Mouse (Mus musculus): Measurements from ENCODE around the gene 1600014C23Rik.
A peak's percentile ranks its signal among the peaks of the same experiment; 100 is the strongest.

Gene 1600014C23Rik

DNA sequence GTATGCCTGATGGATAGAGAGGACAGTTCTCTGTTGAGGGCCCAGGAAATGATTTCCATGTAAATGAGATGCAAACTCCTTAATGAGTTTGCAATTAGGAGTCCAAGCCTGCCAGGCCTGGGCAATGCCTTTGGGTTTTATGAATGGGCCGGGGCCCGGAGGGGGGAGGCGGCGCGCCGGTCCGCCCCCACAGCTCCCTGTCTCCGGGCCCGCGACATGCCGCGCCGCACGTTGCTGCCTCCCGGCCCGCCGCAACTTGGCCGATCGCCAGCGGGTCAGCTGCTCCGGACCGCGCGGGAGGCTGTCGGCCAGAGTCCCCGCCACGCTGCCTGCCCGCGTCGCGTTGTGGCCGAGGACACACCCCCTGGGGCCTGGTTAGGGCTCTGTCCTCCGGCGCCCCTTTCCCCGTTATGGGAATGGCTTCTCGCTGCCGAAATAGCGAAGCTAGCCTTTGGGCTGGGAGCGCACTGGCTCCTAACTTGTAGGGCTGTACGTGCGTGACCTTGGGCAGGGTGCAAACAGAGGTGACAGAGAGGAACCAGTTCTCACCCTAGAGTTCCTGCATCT is at the start of gene 1600014C23Rik:
TSS of gene 1600014C23Rik (minus strand) at position 110 of the 567 bp plus-strand sequence.
- peak; percentile 74 to 87 for DNase-seq

DNA sequence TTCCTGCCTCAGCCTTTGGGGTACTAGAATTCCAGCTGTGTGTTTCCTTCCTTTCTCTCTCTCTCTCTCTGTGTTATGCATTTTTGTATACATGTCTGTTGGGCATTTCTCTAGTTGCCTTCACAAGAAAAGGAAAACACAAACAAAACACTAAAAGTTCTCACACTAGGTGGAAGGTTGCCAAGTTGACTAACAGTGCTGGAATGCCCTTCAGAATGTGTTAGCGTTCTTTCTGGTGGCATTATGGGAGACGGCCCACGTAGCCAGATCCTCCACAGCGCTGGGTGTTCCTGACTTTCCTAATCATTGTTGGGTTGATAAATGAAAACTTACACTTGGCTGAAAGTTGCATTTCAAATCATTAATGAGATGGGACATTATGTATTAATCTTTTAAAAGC is 44.8 kb upstream of the 1600014C23Rik start:
- no peak for DNase-seq

DNA sequence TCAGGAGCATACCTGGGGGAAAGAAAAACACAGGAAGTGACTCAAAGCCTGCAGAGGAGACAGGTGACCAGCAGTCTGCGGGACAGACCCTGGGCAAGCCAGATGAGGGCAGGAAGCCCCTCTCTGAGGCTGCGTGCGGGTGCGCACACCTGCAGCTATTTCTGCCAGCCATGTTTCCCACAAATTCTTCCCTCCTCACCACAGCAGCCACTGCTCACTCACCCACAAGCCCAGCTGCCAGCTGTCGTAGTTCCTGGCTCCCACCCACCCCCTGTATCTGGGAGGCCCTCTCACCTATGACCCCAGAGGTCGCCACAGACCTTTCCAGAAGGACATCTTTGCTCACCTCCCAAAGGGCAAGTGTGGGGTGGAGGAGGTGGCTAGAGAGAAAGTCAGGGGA is 43.8 kb upstream of the 1600014C23Rik start:
- no peak for DNase-seq

DNA sequence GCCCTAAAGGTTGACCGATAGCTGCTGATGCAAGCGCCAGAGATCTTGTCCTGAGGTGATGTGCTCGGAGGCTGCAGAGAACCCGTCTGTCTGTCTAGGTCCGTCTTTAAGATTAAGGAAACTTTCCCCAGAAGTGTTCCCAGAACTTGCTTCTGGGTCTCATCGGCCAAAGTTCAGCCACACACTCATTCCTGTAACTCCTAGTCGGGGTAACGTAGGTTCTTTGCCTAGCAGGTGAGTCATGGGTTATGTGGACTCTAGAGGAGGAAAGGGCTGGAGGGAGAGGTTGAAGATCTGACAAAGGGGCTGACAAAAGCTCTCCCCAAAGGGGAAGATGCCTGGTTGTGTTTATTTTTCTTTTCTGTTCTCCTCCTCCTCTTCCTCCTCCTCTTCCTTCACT is 42.5 kb upstream of the 1600014C23Rik start:
- DNase-seq, result no peak

DNA sequence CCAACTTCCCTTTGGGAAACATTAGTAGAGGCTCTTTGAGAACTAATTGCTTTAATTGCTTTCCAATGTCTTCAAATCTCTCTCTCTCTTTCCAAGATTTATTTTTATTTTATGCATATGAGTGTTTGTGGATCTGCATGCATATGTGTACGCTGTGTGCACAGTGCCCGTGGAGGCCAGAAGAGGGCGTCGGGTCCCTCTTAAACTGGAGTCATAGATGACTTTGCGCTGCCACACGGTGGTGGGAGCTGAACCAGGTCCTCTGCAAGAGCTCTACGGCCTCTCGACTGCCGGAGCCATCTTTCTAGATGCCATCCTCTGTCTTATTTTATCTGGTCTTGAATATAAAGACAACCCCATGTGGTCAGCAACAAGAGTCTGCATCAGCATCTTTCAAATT is 41.8 kb upstream of the 1600014C23Rik start:
- no peak for DNase-seq

DNA sequence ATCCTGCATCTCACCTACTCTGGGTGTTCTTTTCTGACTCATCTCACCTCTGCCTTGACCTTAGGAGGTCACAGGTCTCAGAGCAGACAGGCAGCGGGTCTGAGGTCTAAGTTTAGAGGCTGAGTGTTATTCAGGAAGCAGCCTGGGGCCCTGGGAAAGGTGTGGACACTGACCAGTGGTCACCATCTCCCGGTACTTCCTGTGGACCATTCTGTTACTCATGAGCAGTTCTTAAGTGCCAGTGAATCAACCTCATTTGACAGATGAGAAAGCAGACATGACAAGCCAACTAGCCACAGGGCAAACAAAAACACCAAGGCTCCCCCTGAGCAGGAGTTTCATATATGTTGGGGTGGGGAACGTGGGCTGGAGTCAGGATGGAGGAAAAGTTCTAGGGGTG is 38.9 kb upstream of the 1600014C23Rik start:
- no peak for DNase-seq

DNA sequence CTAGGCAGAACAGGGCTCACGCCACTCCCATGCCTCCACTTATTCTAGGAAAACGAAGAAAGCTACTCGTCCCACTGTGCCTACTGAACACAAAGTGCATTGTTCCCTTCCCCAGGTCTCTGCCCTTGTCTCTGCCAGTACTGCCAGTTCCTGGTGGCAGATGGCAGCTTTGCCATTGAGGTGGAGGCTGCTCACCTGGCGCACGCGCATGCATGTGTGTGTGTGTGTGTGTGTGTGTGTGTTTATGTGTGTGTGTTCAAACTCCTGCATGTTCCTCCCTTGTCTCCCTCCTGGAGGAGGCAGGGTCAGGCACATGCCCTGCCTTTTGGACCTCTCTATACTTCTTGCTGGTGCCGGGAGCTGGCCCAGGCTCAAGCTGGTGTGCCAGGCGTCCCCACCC is 38.5 kb upstream of the 1600014C23Rik start:
- peak in 1 of 2 experiments; percentile 14 for DNase-seq

DNA sequence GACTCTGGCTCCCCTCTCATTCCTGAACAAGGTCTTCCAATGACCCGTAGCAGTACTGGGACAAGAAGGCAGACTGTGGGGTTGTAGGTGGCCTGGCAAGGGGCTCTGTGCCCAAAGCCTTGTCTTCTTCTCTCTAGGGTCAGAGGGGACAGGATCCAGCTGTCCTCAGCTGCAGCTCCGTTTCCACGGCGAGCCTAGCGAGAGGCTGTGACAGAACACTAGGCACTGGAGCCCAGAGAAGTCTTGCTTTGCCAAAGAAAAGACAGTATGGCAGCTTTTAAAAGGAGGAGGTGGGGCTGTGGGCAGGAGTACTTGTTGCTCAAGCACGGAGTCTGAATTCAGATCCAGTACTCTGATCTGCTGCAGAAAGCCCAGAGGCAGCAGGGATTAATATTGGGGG is 36.8 kb upstream of the 1600014C23Rik start:
- peak; percentile 23 to 34 for DNase-seq

DNA sequence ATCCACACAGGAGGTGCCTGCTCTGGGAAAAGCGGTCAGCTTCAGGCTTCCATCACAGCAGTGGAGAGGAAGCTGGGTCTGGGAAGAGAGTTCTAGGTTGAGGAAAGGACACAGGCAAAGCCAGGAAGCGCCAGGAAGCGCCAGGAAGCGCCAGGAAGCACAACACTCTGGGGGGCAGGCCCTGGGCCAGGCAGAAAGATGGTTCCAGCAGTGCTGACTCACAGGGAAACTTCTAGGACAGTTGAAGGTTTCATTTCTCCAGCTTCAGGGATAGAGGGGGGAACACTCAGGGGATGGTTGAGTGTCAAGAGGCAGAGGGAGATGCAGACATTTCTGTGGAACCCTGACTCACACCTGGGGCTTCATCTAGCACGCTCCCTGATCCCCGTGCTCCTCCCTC is 36.2 kb upstream of the 1600014C23Rik start:
- peak; percentile 27 to 62 for DNase-seq

DNA sequence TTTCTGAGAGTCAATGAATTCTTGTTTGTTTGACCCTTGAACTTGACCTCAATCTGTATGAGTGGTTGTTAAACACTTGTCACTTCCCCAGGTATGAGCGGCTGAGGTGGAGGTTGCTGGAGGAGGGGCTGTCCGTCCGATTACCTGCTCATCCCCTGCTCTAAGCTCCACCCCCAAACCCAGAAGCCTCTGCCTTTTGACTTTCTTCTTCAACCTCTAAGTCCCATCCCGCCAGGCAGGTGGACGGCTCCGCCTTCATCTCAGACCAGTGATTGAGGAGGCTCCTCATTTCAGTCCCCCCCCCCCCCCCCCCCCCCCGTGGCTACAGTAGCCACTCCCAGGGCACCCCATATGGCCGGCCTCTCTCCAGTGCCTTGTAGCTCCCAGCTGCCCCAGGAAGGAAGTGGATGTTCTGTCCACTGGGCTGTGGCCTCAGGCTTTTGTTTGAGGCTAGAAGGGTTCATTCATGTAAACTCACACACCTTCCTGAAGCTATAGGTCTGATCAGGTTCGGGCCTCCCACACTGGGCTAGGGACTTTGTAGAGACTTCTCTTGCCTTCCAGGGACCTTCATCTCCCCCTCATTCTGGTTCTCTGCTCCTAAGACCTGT is 34.0 kb upstream of the 1600014C23Rik start:
- DNase-seq, result peak in 1 of 2 experiments; percentile 48

DNA sequence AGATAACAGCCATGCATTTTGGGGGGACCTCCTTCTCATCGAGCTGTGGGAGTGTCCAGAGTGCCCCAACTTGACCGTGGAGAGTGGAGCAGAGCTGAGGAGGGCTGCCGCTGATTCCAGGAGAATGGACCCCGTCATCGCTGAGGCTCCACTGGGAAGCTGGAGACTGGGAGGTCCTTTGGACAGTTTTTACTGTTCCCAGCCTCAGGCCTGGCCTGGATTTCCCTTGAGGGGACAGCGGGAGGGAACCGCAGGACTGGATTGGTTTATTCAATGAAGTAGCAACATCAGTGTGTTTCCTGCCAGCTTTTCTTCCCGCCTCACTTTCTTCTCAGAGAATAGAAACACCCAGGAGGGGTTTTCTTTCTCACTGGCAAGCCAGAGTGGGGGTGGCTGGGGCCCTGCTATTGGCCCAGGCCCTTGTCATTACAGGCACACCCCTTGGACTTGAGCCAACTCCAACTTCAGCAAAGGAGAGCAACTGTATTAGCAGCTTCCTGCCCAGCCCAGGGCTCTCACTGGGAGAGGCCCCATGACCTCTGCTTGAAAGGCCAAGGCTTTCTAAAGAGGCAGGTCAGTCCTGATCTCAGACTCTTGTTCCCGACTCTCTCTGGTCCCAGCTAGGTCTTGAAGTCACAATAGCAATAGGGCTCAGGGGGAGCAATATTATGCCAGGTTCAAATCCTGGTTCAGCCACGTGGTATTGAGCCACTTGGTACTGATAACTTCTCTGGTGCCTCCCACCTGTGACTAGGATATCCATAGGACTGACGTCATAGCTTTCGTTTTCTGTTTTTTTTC is 33.3 kb upstream of the 1600014C23Rik start:
- DNase-seq, result peak; percentile 93 to 94

DNA sequence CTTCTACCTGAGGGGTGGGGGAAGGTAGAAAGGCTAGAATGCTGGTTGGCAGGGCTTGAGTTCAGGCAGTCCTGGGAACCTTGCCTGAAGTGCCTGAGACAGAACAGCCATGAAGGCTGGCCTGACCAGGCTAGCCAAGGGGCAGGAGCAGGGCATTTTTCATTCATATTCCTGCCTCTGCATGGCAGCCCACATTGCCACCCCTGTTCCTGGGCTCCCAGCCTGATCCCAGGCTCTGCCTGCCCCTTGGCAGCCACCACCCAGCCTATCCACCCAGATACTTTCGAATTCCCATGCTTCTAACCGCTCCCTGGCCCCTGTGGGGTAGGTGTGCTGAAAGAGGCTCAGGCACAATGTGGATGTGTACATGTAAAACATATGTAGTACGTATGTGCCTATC is 32.3 kb upstream of the 1600014C23Rik start:
- no peak for DNase-seq

DNA sequence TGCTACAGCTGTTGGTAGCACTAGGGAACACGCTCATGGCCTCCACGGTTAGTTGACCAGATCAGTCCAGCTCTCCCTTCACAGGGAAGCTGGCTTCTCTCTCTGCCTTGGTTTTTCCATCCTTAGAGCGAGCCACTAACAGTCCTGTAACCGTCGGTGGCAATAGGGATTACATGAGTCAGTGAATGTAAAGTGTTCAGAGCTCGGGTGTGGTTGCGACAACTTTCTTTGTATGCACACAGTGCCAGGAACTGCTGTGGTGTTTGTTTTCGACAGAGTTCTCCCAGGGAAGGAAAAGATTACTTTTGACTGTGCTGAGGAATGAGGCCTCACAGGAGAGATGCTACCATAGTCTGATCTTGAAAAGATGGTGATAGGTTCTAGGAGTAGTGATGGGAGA is 29.5 kb upstream of the 1600014C23Rik start:
- DNase-seq, result no peak

DNA sequence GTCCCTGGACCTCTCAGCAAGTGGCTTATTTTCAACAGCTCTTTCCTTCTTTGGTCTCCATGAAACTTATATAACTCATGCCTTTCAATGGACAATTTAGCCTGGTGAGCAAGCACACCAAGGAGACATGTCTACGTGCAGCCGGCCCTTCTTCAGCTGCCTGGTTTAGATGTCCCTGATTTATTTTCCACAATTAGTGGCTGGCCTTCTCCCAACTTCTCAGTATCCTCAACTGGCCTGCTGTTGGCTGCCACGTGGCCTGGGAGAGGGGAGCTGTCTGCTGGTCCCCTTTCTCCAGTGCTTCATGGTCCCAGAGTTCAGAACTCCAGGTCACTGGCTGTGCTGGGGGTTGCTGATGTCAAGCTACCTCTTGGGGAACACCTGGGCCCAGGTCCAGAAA is 28.3 kb upstream of the 1600014C23Rik start:
- peak in 1 of 2 experiments; percentile 29 for DNase-seq

DNA sequence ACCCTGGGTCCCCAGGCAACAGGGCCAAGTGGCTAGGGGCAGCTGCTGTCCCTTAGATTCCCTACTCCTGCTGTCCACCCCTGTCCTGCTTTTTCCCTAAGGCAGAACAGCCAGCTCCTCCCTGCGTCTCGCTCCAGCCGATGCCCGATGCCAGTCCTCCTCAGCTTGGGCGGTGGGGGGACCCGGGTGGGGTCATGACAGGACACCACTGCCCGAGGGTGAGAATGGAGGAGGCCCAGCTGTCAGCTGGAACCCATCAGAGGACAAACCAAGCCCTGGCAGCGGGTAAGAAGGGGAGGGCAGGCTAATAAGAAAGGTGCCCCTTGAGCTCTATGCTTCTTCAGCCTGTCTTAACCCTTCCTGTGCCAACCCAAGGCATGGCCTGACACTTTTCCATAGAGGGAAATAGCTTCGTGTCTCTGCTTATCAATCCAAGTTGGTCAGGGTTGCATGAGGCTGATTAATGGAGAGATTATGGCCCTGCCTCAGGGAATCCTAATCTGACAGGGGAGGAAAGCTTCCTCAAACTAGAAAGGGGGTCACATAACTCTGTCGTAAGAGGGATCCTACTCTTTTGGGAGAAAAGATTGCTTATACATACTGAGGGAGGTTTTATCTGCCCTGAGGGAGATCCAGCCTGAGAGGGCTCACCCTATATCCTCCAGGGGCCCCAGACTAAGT is 27.5 kb upstream of the 1600014C23Rik start:
- no peak for DNase-seq

DNA sequence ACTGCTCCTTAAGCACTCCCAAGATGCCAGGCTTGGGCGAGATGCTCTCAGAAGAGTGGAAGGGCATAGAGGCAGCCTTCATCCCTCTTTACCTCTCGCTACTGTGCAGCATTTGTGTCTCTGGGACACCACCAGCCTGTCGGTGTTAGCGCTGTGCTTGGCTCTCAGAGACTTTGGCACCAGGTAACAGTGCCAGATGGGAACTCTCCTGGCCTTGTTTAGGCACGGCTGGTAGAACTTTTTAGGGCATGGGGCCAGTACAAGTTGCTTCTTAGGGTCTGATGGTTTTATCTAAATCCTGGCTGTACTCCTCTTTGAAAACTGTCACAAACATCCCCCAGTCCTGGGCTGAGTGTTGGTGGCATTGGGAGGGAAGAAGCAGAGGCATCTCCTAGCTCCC is 26.1 kb upstream of the 1600014C23Rik start:
- no peak for DNase-seq

DNA sequence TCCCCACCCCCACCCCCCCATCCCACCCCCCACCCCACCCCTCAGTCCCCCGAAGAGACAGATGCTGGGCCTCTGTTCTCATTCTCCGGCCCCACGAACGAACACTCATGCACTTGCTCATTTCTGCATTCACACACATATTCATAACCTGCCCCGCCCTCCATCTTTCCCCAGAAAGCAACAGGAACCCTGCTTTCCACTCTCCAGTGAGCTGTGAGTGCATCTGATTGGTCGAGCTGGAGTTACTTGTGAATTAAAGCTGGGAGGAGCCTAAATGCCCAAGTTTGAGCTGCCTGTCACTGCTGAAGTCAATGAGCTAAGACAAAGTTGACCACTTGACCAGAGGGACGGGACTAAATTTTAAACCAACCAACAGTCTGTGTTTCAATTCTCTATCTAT is 25.2 kb upstream of the 1600014C23Rik start:
- no peak for DNase-seq

DNA sequence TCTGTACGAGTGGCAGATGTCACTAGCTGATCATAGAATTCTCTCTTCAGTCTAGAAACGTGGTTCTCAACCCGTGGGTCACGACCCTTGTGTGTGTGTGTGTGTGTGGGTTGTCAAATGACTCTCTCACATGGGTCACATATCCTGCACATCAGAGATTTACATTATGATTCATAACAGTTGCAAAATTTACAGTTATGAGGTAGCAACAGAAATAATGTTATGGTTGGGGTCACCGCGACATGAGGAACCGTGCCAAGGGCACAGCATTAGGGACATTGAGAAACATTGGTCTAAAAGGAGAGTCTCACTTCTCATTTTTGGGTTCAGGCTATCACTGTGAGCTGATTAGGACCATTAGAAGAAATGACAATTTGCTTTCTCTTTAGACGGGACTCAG is 24.3 kb upstream of the 1600014C23Rik start:
- no peak for DNase-seq

DNA sequence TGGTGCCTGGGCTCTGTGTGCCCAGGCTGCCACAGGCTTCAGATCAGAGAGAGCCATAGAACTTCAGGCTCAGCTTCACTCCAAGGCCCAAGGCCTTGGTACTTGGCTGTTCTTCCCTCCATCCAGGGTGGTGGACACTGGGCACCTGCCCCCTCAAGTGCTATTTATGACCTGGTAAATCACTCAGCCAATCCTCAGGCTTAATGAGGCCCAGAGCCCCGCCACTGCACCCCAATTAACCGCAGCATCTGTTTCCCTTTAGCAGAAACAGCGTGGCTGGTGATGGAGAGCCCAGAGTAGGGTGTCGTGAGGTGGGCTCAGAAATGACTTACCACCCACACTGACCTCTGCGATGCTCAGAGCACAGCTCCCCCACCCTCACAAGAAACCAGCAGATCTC is 23.2 kb upstream of the 1600014C23Rik start:
- DNase-seq, result no peak

DNA sequence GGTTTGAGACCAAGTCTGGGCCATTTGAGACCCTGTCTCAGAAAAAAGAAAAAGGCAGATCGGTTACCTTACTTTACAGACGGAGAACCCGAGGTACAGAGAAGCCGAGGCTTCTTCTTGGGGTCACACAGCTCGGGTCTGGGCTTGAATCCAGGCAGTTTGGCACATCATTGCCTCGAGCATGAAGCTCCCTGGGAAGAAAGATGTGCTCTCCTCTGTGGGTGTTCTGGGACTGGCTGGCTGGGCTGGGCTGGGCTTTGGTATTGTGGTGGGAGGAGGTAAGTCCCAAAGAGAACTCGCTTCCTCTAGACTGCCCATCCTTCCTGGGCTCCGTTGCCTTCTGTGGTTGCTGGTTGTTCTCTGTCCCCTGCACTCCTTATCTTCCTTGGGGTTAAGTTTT is 22.7 kb upstream of the 1600014C23Rik start:
- DNase-seq, result no peak

DNA sequence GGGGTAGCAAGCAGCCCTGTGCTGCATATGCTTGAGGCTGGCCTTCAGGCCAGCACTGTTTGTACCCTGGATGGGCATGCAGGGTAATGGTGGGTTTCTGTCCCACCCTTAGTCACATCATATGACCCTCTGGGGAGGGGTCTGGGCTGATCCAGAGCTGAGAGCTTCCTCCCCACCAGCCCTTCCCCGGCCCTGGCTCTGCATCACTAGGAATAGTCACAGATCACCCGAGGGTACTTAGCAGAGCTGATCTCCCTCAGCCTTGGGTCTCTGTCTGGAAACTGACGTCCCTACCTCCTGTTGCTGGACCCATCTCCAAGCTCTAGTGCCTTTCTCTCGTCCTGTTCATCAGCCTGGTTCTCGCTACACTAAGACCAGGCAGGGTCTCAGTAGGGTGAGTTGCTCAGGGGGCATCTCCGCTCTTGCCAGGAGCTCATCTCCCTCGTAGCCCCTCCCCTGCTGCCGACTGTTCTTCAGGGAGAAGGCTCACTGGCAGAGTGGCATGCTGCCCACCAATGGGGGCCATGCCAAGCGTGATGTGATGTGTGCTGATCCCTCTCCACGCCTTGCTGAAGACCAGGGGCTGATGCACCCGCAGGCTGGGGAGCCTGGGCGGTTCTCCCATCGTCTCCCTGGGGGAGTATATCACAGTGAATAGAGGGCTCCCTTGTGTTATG is 20.7 kb upstream of the 1600014C23Rik start:
- DNase-seq, result no peak

DNA sequence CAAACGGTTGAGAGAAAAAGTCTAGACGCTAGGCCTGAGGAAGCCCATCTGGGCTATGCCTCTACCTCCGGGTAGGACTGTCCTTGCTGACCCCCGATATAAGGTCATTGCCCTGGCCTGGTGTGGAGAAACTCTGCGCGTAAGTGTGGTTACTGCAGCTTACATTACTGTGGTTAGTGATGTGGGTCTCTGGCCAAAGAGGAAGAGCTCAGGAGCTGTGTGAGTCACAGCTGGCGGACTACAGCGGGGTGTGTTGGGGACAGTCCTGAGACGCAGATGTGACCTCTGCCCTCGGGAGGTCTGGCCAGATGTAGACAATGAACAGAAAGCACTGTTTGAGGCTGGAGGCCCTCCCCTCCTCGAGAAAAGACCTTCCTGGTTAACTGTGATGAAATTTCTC is 19.0 kb upstream of the 1600014C23Rik start:
- DNase-seq, result peak in 1 of 2 experiments; percentile 47

DNA sequence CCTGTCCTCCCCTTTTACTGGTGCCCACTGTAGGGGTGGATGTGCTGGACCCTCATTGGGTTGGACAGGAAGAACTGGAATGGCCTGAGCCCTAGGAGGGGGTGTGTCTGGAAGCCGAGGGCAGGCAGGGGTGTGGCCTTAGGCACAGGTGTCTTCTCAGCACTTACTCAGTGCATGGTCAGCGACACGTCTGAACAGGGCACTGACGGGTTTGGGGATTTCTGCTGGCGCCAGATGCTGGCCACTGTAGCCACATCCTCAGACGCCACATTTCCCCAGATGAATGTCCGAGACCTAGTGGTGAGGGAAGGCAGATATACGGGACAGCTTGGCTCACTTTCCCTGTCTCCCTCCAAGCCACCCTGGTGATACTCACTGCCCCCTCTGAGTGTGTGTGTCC is 18.4 kb upstream of the 1600014C23Rik start:
- DNase-seq, result no peak

Measured in kidney, postnatal 25 days (tissue).